Mouse (Mus musculus) erythroid progenitor cell, adult 5-6 weeks (primary cell): Measurements from ENCODE around the gene Otud7b. TPM values are rescaled to one million over a fixed set of nuclear protein-coding genes. Genes with fewer than 3 reads are reported as not detected.

Experiments used
- ATAC-seq: replicated peaks from 2 replicates; pipeline ENCODE4 v1.8.0; 2016; ENCODE audit warnings: moderate number of reproducible peaks, mild to moderate bottlenecking, moderate TSS enrichment, inconsistent platforms; ENCODE audit not compliant: poor library complexity, low FRiP score, severe bottlenecking
- total RNA-seq, 2 experiments: library from RNA; stranded (forward) in 1 of 2; stranded (reverse) in 1 of 2; fragments of 150-400 nt in 1 of 2; fragments of 186-747, 209-891 nt in 1 of 2; gene quantifications; 2 replicates each; pipeline versions ENCODE4 v1.2.3 to v1.2.4; 2015 to 2017; ENCODE audit warnings: low replicate concordance in 2 of 2

Otud7b gene
- total RNA-seq, 2 experiments from 2014 or later, result 4.6 to 28.5 TPM

DNA sequence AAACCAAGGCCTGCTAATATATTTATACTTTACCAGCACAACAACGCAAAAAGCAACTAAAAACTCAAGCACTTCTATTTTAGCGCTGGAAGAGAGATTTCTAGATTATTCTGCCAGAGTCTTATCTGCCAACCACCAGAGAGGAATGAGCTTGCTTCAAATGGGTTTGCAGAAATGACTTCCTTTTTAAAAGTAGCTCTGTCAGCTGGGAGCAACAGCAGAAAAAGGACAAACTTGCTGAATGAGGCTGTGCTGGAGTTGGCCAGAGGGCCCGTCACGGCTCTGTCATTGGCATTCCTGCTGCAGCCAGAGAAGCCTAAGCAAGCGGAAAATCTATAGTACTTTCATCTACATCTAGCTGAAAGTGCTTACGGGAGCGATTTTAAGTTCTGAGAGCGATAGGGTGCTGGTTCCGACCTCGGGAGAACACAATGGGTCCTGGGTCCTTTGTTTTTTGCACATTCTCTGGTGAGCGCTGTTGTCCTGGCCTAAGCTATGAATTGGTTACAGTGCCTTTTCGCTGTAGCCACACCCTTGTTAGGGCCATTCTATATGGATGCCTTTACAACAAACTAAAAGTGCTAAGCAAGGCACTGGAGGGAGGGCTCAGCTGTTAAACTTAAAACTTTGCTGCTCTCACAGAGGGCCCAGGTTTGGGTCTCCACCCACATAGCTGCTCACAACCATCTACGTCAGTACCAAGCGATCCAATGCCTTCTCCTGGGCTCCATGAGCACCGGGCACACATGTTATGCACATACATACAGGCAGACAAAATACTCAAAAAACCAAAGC, 21.4 kb upstream of the Otud7b start:
- no peak for ATAC-seq

- ATAC-seq, result no peak
Measured at GRCm38 (mm10) chr3:96084146-96084755, 20.1 kb upstream of the Otud7b start.

DNA sequence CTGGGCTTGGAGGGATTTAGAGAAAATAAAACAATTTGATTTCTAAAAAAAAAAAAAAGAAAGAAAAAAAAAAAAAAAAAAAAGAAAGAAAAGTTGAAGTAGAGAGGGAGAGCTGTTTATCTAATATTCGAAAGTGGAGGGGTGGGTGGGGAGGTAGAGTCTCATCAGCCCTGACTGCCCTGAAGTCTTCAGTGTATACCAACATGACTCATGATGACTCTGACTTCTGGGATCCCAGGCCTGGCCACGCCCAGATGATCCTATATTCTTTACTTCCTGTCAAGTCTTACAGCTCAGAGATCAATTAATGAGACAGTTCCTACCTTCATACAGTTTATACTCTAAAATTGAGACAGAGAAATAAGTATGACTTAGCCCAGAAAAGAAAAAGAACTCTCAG, 17.1 kb upstream of the Otud7b start:
- ATAC-seq, result peak; percentile 71

DNA sequence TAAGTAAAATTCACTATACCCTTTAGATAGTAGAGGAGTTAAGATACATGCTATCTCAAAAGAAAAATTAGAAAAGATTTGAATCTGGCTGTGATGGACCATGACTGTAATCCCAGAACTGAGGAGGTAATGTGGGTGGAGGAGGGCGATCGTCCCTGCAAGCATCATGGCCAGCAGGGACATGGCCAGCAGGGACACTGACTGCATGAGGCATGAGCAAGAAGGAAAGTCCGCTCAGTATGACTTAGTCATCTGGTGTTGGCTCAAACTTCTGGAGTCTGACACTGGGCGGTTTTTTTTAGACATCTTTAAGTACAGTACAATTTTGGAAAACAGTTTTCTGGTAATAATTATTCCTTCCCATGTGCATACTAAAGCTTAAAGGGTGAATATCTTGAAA, 16.5 kb upstream of the Otud7b start:
- ATAC-seq, result no peak

DNA sequence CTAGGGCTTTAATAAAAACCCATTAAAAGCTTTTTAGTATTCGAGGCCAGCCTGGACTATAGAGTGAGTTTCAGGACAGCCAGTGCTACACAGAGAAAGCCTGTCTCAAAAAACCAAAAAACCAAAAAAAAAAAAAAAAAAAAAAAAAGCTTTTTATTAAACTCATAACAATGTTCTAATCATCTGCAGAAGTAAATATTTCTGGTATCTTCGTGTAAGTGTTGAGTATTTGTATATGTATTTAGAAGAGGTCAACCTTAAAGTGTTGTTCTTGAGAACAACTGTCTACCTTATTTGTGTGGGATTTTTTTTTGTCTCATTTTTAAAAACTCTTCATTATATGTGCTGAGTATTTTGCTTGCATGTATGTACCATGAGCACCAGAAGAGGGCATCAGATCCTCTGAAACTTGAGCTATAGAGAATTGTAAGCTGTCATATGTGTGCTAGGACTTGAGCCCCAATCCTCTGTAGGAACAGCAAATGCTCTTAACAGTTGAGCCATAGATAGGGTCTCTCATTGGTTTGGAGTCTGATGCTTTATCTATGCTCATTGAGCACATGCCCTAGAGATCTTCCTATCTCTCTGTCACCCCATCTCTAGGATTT, 14.3 kb upstream of the Otud7b start:
- no peak for ATAC-seq

- no peak for ATAC-seq
Measured at GRCm38 (mm10) chr3:96091146-96091545, 13.2 kb upstream of the Otud7b start.

DNA sequence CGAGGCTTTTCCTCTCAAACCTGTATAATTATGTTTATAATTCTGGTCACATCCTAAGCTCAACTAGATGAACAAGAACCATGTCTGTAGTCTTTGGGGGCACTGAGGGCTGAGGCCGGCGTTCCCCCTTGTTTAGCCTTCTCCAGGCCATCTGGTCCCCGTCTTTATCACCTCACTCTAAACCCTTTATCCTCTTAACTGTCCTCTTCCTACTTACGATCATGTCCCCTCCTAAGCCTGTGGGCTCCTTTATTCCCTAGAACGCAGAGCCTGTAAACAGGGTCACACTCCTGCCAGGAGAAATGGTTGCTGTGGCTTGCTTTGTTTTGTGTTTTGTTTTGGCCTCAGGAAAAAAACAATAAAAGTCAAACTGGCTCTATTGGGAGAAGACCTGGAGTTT, 12.4 kb upstream of the Otud7b start:
- no peak for ATAC-seq

DNA sequence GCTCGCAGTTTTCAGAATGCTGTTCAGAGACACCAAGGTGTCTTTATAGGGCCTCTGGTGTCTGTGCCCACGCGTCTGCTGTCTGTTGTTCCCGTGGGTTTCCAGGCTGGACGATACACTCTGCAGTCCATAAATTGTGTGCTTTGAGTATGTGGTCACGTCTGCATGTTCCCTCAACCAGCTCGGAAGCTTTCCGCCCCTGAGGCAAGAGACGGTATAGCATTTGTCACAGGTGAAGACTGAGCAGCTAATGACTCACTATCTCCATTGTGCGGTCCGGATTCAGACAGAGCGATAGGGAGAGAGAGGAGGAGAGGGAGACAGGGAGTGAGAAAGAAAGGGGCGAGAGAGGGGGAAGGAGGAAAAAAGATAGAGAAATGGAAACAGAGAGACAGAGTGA, 10.8 kb upstream of the Otud7b start:
- ATAC-seq, result no peak

GRCm38 (mm10) chr3:96094203-96094602, 10.1 kb upstream of the Otud7b start:
- ATAC-seq, result no peak

- no peak for ATAC-seq
Measured at GRCm38 (mm10) chr3:96098168-96098567, 6.2 kb upstream of the Otud7b start.

- ATAC-seq, result no peak
Measured at GRCm38 (mm10) chr3:96098616-96099267, 5.6 kb upstream of the Otud7b start.

GRCm38 (mm10) chr3:96102100-96102872, 2.0 kb upstream of the Otud7b start:
- ATAC-seq, result 0 out of 2 replicates have a peak, but pooled peaks have one; percentile 51

DNA sequence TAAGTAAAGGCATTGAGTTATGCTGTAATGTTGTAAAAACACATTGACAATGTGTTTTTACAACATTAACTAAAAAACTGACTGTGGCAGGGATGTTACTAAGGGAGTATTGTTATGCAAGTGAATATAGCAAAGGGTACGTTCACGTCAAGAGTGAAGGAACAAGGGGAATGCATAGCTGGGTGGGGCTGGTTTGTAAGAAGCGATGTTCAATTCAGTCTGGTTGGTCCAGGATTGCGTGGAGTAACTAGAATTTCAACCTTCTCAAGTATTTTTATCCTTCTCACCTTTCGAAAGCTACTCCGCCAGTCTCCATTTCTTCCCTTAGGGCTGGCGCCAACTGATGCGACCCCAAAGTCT, 446 bp upstream of the Otud7b start:
- no peak; the same call in none of the 2 replicates for ATAC-seq

- peak; percentile 22 for ATAC-seq
Measured at GRCm38 (mm10) chr3:96105232-96105747, 963 bp downstream of the Otud7b start.

GRCm38 (mm10) chr3:96106151-96106550, 1.8 kb downstream of the Otud7b start:
- ATAC-seq, result no peak

- ATAC-seq, result no peak
Measured at GRCm38 (mm10) chr3:96108315-96108714, 4.0 kb downstream of the Otud7b start.

DNA sequence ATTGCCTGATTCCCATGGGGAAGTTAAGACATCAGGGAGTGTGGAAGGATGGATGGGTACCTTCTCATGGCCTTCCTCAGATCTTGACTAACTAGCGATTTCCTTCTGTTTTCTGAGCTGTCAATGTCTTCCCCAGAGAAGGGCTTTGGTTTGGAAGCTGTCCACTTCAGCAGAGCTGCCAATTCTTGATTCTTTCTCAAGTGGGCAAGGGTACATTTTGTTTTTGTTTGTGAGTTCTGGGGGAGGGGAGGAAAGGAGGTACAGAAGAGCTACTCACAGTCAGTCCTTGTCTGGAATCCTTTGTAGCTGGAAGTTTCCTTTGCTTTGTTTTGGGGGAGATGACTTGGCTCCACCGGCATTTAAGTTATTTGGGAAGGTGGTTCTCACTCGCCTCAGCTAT, 8.9 kb downstream of the Otud7b start:
- no peak for ATAC-seq

- ATAC-seq, result no peak
Measured at GRCm38 (mm10) chr3:96118142-96118541, 13.8 kb downstream of the Otud7b start.

- ATAC-seq, result no peak
Measured at GRCm38 (mm10) chr3:96118702-96119101, 14.4 kb downstream of the Otud7b start.

DNA sequence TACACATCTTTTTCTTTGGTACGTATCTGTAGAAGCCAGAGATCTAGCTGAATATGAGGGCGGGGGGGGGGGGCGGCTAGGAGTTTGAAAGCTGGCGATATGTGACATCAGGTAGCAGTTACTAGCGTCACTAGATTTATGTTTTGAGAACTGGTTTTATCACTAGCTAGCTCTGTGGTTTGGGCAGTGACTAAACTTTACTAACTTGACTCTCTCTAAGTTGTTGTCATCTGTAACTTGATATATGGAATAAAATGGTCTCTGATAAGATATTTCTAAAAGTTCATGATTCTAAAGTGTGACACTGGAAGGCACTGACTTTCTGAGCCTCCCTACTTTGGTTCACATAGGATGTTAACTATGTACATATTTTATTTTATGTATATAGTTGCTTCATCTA, 19.9 kb downstream of the Otud7b start:
- ATAC-seq, result no peak
